Mouse (Mus musculus): ENCODE results near the gene Chad. TPM values are rescaled to one million over a fixed set of nuclear protein-coding genes. Genes with fewer than 3 reads are reported as not detected.

The Chad gene
- polyA plus RNA-seq, 1 experiment from 2014 or later = 0.94 TPM

DNA sequence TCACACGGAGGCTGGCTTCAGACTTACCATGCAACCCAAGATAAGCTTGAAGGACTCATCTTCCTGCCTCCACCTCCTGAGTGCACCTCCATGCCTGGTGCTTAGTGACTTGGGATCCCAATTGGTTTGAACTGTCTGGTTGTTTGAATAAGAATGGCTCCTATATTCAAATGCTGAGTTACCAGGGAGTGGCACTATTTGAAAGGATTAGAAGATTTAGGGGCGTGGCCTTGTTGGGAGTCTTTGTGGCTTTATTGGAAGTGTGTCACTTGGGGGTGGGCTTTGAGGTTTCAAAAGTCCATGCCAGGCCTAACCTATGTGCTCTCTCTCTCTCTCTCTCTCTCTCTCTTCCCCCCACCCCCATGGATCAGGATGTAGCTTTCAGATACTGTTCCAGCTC is 52.8 kb downstream of the Chad start:
- DNase-seq (ENCODE audit: low spot score) = no peak

Other genes starting within 250 kb of the Chad start
- 124 and 132 TPM in 2 replicates for gene Luc7l3, start 243.1 kb upstream of the Chad start, polyA plus RNA-seq (2015; fragmentation: Nextera tagmentation; extraction: Ambion mirVana)
- 16.2 and 20.0 TPM in 2 replicates for gene Ankrd40, start 237.0 kb upstream of the Chad start, polyA plus RNA-seq (2015; fragmentation: Nextera tagmentation; extraction: Ambion mirVana)
- gene Abcc3, start 172.1 kb upstream of the Chad start, polyA plus RNA-seq (2015; fragmentation: Nextera tagmentation; extraction: Ambion mirVana) = 2.6 and 2.8 TPM in 2 replicates
- 0.21 and 0.23 TPM in 2 replicates for gene Cacna1g, start 90.8 kb upstream of the Chad start, polyA plus RNA-seq (2015; fragmentation: Nextera tagmentation; extraction: Ambion mirVana)
- 0.09 TPM in 1 of 2 replicates, not detected in the other for gene Spata20, start 78.9 kb upstream of the Chad start, polyA plus RNA-seq (2015; fragmentation: Nextera tagmentation; extraction: Ambion mirVana)
- 0.78 and 0.91 TPM in 2 replicates for gene Epn3, start 65.1 kb upstream of the Chad start, polyA plus RNA-seq (2015; fragmentation: Nextera tagmentation; extraction: Ambion mirVana)
- 0.14 and 0.17 TPM in 2 replicates for gene Mycbpap, start 43.3 kb upstream of the Chad start, polyA plus RNA-seq (2015; fragmentation: Nextera tagmentation; extraction: Ambion mirVana)
- 2.4 and 3.2 TPM in 2 replicates for gene Rsad1, start 15.8 kb upstream of the Chad start, polyA plus RNA-seq (2015; fragmentation: Nextera tagmentation; extraction: Ambion mirVana)
- gene Acsf2, start 36.8 kb downstream of the Chad start, polyA plus RNA-seq (2015; fragmentation: Nextera tagmentation; extraction: Ambion mirVana) = 2.7 and 3.0 TPM in 2 replicates
- gene Lrrc59, start 64.7 kb downstream of the Chad start, polyA plus RNA-seq (2015; fragmentation: Nextera tagmentation; extraction: Ambion mirVana) = 114 and 118 TPM in 2 replicates
- 109 and 134 TPM in 2 replicates for gene Mrpl27, start 88.7 kb downstream of the Chad start, polyA plus RNA-seq (2015; fragmentation: Nextera tagmentation; extraction: Ambion mirVana)
- gene Eme1, start 88.9 kb downstream of the Chad start, polyA plus RNA-seq (2015; fragmentation: Nextera tagmentation; extraction: Ambion mirVana) = 16.2 and 16.8 TPM in 2 replicates
- gene Xylt2, start 112.5 kb downstream of the Chad start, polyA plus RNA-seq (2015; fragmentation: Nextera tagmentation; extraction: Ambion mirVana) = 13.0 and 15.4 TPM in 2 replicates
- gene Gm11541, start 139.5 kb downstream of the Chad start, polyA plus RNA-seq (2015; fragmentation: Nextera tagmentation; extraction: Ambion mirVana) = 0.08 and 0.13 TPM in 2 replicates
- gene Cdc34b, start 176.7 kb downstream of the Chad start, polyA plus RNA-seq (2015; fragmentation: Nextera tagmentation; extraction: Ambion mirVana) = 0.12 TPM in 1 of 2 replicates, not detected in the other
- 0.18 and 0.21 TPM in 2 replicates for gene Tmem92, start 217.7 kb downstream of the Chad start, polyA plus RNA-seq (2015; fragmentation: Nextera tagmentation; extraction: Ambion mirVana)

Measured in thymus, postnatal 0 days (tissue).